Mouse (Mus musculus): ENCODE measurements at regions not wholly inside any gene's neighbourhood (a gene's known extent, or its start where the extent isn't known, plus 50 kb on each side); places are given as distances from the start of the nearest gene placed in this dataset.

GRCm38 (mm10) chr9:115361191-115361590, 51.0 kb upstream of the Stt3b start:
- Histone ChIP-seq H3K4me2 (ENCODE audit: low read depth, low read length) (no peak overlapping the region), H3K27ac (ENCODE audit: low read length) (no peak overlapping the region), H3K27me3 (ENCODE audit: control insufficient read depth, insufficient read depth, low read length) (no peaks in the 10 kb centered on the region), H3K9ac (ENCODE audit: low read length) (no peak overlapping the region), H3K9me3 (replicated peaks; ENCODE audit: control insufficient read depth, low read length) (no peaks in the 10 kb centered on the region), H3K4me1 (ENCODE audit: control insufficient read depth, insufficient read depth, low read length) (peaks cover 2% of the 10 kb centered on the region; the same call in 1 of the 2 replicates), H3K4me3 (replicated peaks; ENCODE audit: low read length) (no peak overlapping the region), H3K36me3 (ENCODE audit: control insufficient read depth, insufficient read depth, low read length) (no peaks in the 10 kb centered on the region)
- WGBS = 56% methylated on average over 5 of the region's 5 CpGs
- no peak for ATAC-seq (ENCODE audit: insufficient read depth, low FRiP score)

- H3K9ac ChIP-seq (ENCODE audit: low read length) = no peak overlapping the region
- H3K36me3 ChIP-seq (ENCODE audit: control insufficient read depth, insufficient read depth, low read length) = no peaks in the 10 kb centered on the region
- no peaks in the 10 kb centered on the region for H3K9me3 ChIP-seq (replicated peaks; ENCODE audit: control insufficient read depth, low read length)
- H3K4me3 ChIP-seq (replicated peaks; ENCODE audit: low read length) = no peak overlapping the region
- H3K27ac ChIP-seq (ENCODE audit: low read length) = no peak overlapping the region
- whole genome bisulfite sequencing = 91% methylated on average over 11 of the region's 11 CpGs
- no peak for ATAC-seq (ENCODE audit: insufficient read depth, low FRiP score)
- no peaks in the 10 kb centered on the region for H3K27me3 ChIP-seq (ENCODE audit: control insufficient read depth, insufficient read depth, low read length)
- no peaks in the 10 kb centered on the region; the same call in 1 of the 2 replicates for H3K4me1 ChIP-seq (ENCODE audit: control insufficient read depth, insufficient read depth, low read length)
- no peak overlapping the region for H3K4me2 ChIP-seq (ENCODE audit: low read depth, low read length)
Observed at GRCm38 (mm10) chr9:115361881-115362280, 51.7 kb upstream of the Stt3b start.

- Histone ChIP-seq H3K9me3 (replicated peaks; ENCODE audit: control insufficient read depth, low read length) (no peaks in the 10 kb centered on the region), H3K9ac (ENCODE audit: low read length) (no peak overlapping the region), H3K4me1 (ENCODE audit: control insufficient read depth, insufficient read depth, low read length) (no peaks in the 10 kb centered on the region; the same call in 1 of the 2 replicates), H3K4me2 (ENCODE audit: low read depth, low read length) (no peak overlapping the region), H3K27me3 (ENCODE audit: control insufficient read depth, insufficient read depth, low read length) (no peaks in the 10 kb centered on the region), H3K27ac (ENCODE audit: low read length) (no peak overlapping the region), H3K4me3 (replicated peaks; ENCODE audit: low read length) (no peak overlapping the region), H3K36me3 (ENCODE audit: control insufficient read depth, insufficient read depth, low read length) (no peaks in the 10 kb centered on the region)
- ATAC-seq (ENCODE audit: insufficient read depth, low FRiP score) = no peak
- 85% methylated on average over 4 of the region's 4 CpGs for WGBS
Observed at GRCm38 (mm10) chr9:115362486-115362885, 52.3 kb upstream of the Stt3b start.

- 77% methylated on average over 16 of the region's 16 CpGs for WGBS
- no peak overlapping the region for H3K4me3 ChIP-seq (replicated peaks; ENCODE audit: low read length)
- H3K27ac ChIP-seq (ENCODE audit: low read length) = 0 out of 2 replicates have a peak overlapping the region, but pooled peaks have one; percentile 7
- H3K27me3 ChIP-seq (ENCODE audit: control insufficient read depth, insufficient read depth, low read length) = no peaks in the 10 kb centered on the region
- ATAC-seq (ENCODE audit: insufficient read depth, low FRiP score) = peak; percentile 66; the same call in 1 of the 2 replicates
- H3K36me3 ChIP-seq (ENCODE audit: control insufficient read depth, insufficient read depth, low read length) = no peaks in the 10 kb centered on the region
- no peak overlapping the region for H3K9ac ChIP-seq (ENCODE audit: low read length)
- no peaks in the 10 kb centered on the region for H3K4me1 ChIP-seq (ENCODE audit: control insufficient read depth, insufficient read depth, low read length)
- no peak overlapping the region for H3K4me2 ChIP-seq (ENCODE audit: low read depth, low read length)
- no peaks in the 10 kb centered on the region for H3K9me3 ChIP-seq (replicated peaks; ENCODE audit: control insufficient read depth, low read length)
Observed at GRCm38 (mm10) chr9:115364919-115365861, 55.0 kb upstream of the Stt3b start.

- 66% methylated on average over 3 of the region's 3 CpGs for WGBS
- Histone ChIP-seq H3K4me2 (ENCODE audit: low read depth, low read length) (no peak overlapping the region), H3K27me3 (ENCODE audit: control insufficient read depth, insufficient read depth, low read length) (no peaks in the 10 kb centered on the region), H3K36me3 (ENCODE audit: control insufficient read depth, insufficient read depth, low read length) (no peaks in the 10 kb centered on the region), H3K4me1 (ENCODE audit: control insufficient read depth, insufficient read depth, low read length) (no peaks in the 10 kb centered on the region), H3K9me3 (replicated peaks; ENCODE audit: control insufficient read depth, low read length) (no peaks in the 10 kb centered on the region), H3K4me3 (replicated peaks; ENCODE audit: low read length) (no peak overlapping the region), H3K9ac (ENCODE audit: low read length) (no peak overlapping the region), H3K27ac (ENCODE audit: low read length) (no peak overlapping the region)
- ATAC-seq (ENCODE audit: insufficient read depth, low FRiP score) = no peak
Observed at GRCm38 (mm10) chr9:115367808-115368207, 57.6 kb upstream of the Stt3b start.

- no peak for ATAC-seq (ENCODE audit: insufficient read depth, low FRiP score)
- no peak overlapping the region; the same call in 1 of the 2 replicates for H3K27ac ChIP-seq (ENCODE audit: low read length)
- WGBS = 77% methylated on average over 15 of the region's 15 CpGs
Observed at GRCm38 (mm10) chr9:115380276-115380675, 70.1 kb upstream of the Stt3b start.

GRCm38 (mm10) chr9:115382824-115383475, 72.7 kb upstream of the Stt3b start:
- Histone ChIP-seq H3K27me3 (ENCODE audit: control insufficient read depth, insufficient read depth, low read length) (no peaks in the 10 kb centered on the region), H3K4me3 (replicated peaks; ENCODE audit: low read length) (no peak overlapping the region), H3K9me3 (replicated peaks; ENCODE audit: control insufficient read depth, low read length) (no peaks in the 10 kb centered on the region), H3K4me2 (ENCODE audit: low read depth, low read length) (no peak overlapping the region), H3K4me1 (ENCODE audit: control insufficient read depth, insufficient read depth, low read length) (no peaks in the 10 kb centered on the region), H3K9ac (ENCODE audit: low read length) (no peak overlapping the region), H3K36me3 (ENCODE audit: control insufficient read depth, insufficient read depth, low read length) (no peaks in the 10 kb centered on the region), H3K27ac (ENCODE audit: low read length) (no peak overlapping the region)
- no peak for ATAC-seq (ENCODE audit: insufficient read depth, low FRiP score)
- WGBS = 80% methylated on average over 12 of the region's 12 CpGs

More at GRCm38 (mm10) chr9:115380276-115380675, 70.1 kb upstream of the Stt3b start:
- Histone ChIP-seq H3K9ac (ENCODE audit: low read length) (no peak overlapping the region), H3K36me3 (ENCODE audit: control insufficient read depth, insufficient read depth, low read length) (no peaks in the 10 kb centered on the region), H3K4me1 (ENCODE audit: control insufficient read depth, insufficient read depth, low read length) (no peaks in the 10 kb centered on the region), H3K9me3 (replicated peaks; ENCODE audit: control insufficient read depth, low read length) (no peaks in the 10 kb centered on the region), H3K4me3 (replicated peaks; ENCODE audit: low read length) (no peak overlapping the region), H3K4me2 (ENCODE audit: low read depth, low read length) (no peak overlapping the region), H3K27me3 (ENCODE audit: control insufficient read depth, insufficient read depth, low read length) (no peaks in the 10 kb centered on the region)

- Histone ChIP-seq H3K9ac (ENCODE audit: low read length) (no peak overlapping the region), H3K4me2 (ENCODE audit: low read depth, low read length) (no peak overlapping the region), H3K27me3 (ENCODE audit: control insufficient read depth, insufficient read depth, low read length) (no peaks in the 10 kb centered on the region), H3K4me1 (ENCODE audit: control insufficient read depth, insufficient read depth, low read length) (no peaks in the 10 kb centered on the region), H3K36me3 (ENCODE audit: control insufficient read depth, insufficient read depth, low read length) (no peaks in the 10 kb centered on the region), H3K27ac (ENCODE audit: low read length) (no peak overlapping the region), H3K4me3 (replicated peaks; ENCODE audit: low read length) (no peak overlapping the region), H3K9me3 (replicated peaks; ENCODE audit: control insufficient read depth, low read length) (no peaks in the 10 kb centered on the region)
- WGBS = 45% methylated on average over 4 of the region's 4 CpGs
- peak; percentile 32; the same call in 1 of the 2 replicates for ATAC-seq (ENCODE audit: insufficient read depth, low FRiP score)
Observed at GRCm38 (mm10) chr9:115383935-115384334, 73.7 kb upstream of the Stt3b start.

GRCm38 (mm10) chr9:115384345-115384744, 74.1 kb upstream of the Stt3b start:
- Histone ChIP-seq H3K4me2 (ENCODE audit: low read depth, low read length) (no peak overlapping the region), H3K27me3 (ENCODE audit: control insufficient read depth, insufficient read depth, low read length) (no peaks in the 10 kb centered on the region), H3K4me3 (replicated peaks; ENCODE audit: low read length) (no peak overlapping the region), H3K36me3 (ENCODE audit: control insufficient read depth, insufficient read depth, low read length) (no peaks in the 10 kb centered on the region), H3K4me1 (ENCODE audit: control insufficient read depth, insufficient read depth, low read length) (no peaks in the 10 kb centered on the region), H3K9ac (ENCODE audit: low read length) (no peak overlapping the region), H3K27ac (ENCODE audit: low read length) (no peak overlapping the region), H3K9me3 (replicated peaks; ENCODE audit: control insufficient read depth, low read length) (no peaks in the 10 kb centered on the region)
- WGBS = 82% methylated on average over 1 of the region's 1 CpGs
- 0 out of 2 replicates have a peak, but pooled peaks have one; percentile 17 for ATAC-seq (ENCODE audit: insufficient read depth, low FRiP score)
